In genomic region chr10:127956168-127956816, GRCm38 (mm10) we compare ENCODE assay signal across 9 mouse cellular contexts. TPM values are rescaled to one million over a fixed set of nuclear protein-coding genes. Genes with fewer than 3 reads are reported as not detected.
DNase-seq lines count a peak whose midpoint lies in the region; ATAC-seq and TF ChIP-seq lines count a peak whose summit lies in the region.
"Had no signal": no experiment of that assay in that cellular context is flagged by ENCODE, and none has a peak within 500 bp of the region (broad histone marks: within the 10 kb centered on the region; RNA-seq: fewer than 3 reads in every experiment).

No protein-coding gene starts in this region.

- H3K9ac ChIP-seq in kidney, embryonic 16.5 days (replicated peaks; ENCODE audit: low read length) = no peak overlapping the region
- H3K9ac ChIP-seq in kidney, embryonic 14.5 days (ENCODE audit: low read depth, low read length) = no peak overlapping the region
- no peak overlapping the region for H3K9ac ChIP-seq in limb, embryonic 14.5 days (ENCODE audit: low read depth, low read length, severe bottlenecking)
- H3K9ac ChIP-seq: embryonic facial prominence, embryonic 12.5 days had no signal

- H3K36me3 ChIP-seq in kidney, embryonic 16.5 days (ENCODE audit: insufficient read depth, low read length) = no peaks in the 10 kb centered on the region
- H3K36me3 ChIP-seq in kidney, embryonic 14.5 days (ENCODE audit: control insufficient read depth, insufficient read depth, low read length) = no peaks in the 10 kb centered on the region
- no peaks in the 10 kb centered on the region for H3K36me3 ChIP-seq in limb, embryonic 14.5 days (ENCODE audit: control insufficient read depth, insufficient read depth, low read length)
- H3K36me3 ChIP-seq: embryonic facial prominence, embryonic 12.5 days had no signal

- no peak overlapping the region for H3K4me3 ChIP-seq in kidney, embryonic 16.5 days (ENCODE audit: low read length)
- H3K4me3 ChIP-seq in kidney, embryonic 14.5 days (ENCODE audit: low read length) = no peak overlapping the region
- no peak overlapping the region for H3K4me3 ChIP-seq in limb, embryonic 14.5 days (replicated peaks; ENCODE audit: low read length)
- H3K4me3 ChIP-seq in olfactory bulb, adult 2 months (ENCODE audit: insufficient read depth, low read depth, low read length) = no peak overlapping the region
- H3K4me3 ChIP-seq: embryonic facial prominence, embryonic 12.5 days had no signal

- H3K27me3 ChIP-seq in kidney, embryonic 16.5 days (ENCODE audit: insufficient read depth, low read length) = no peaks in the 10 kb centered on the region
- no peaks in the 10 kb centered on the region for H3K27me3 ChIP-seq in kidney, embryonic 14.5 days (ENCODE audit: control insufficient read depth, insufficient read depth, low read length)
- no peaks in the 10 kb centered on the region for H3K27me3 ChIP-seq in limb, embryonic 14.5 days (ENCODE audit: control insufficient read depth, insufficient read depth, low read length)
- H3K27me3 ChIP-seq: embryonic facial prominence, embryonic 12.5 days had no signal

- no peak overlapping the region for H3K4me2 ChIP-seq in kidney, embryonic 16.5 days (replicated peaks; ENCODE audit: low read depth, low read length)
- H3K4me2 ChIP-seq in kidney, embryonic 14.5 days (replicated peaks; ENCODE audit: low read depth, low read length) = no peak overlapping the region
- H3K4me2 ChIP-seq in limb, embryonic 14.5 days (replicated peaks; ENCODE audit: low read depth, low read length, severe bottlenecking) = no peak overlapping the region
- H3K4me2 ChIP-seq: embryonic facial prominence, embryonic 12.5 days had no signal

- WGBS in kidney, embryonic 16.5 days = 58% methylated on average over 16 of the region's 16 CpGs
- WGBS in kidney, embryonic 14.5 days = 61% methylated on average over 16 of the region's 16 CpGs
- 55% methylated on average over 16 of the region's 16 CpGs for WGBS in limb, embryonic 14.5 days
- 64% methylated on average over 16 of the region's 16 CpGs for WGBS in olfactory bulb, adult 2 months

- no peaks in the 10 kb centered on the region for H3K4me1 ChIP-seq in kidney, embryonic 16.5 days (ENCODE audit: insufficient read depth, low read length)
- 0 out of 2 replicates have a peak, but pooled peaks cover 4% of the 10 kb centered on the region for H3K4me1 ChIP-seq in kidney, embryonic 14.5 days (ENCODE audit: control insufficient read depth, insufficient read depth, low read length)
- H3K4me1 ChIP-seq in limb, embryonic 14.5 days (ENCODE audit: control insufficient read depth, insufficient read depth, low read length) = no peaks in the 10 kb centered on the region
- no peaks in the 10 kb centered on the region for H3K4me1 ChIP-seq in olfactory bulb, adult 2 months (ENCODE audit: control insufficient read depth, insufficient read depth, low read length)
- H3K4me1 ChIP-seq: embryonic facial prominence, embryonic 12.5 days had no signal

- no peak for ATAC-seq in kidney, embryonic 16.5 days (ENCODE audit: low FRiP score, low TSS enrichment)
- peak; percentile 57; the same call in 1 of the 2 replicates for ATAC-seq in kidney, embryonic 14.5 days (ENCODE audit: low FRiP score, low TSS enrichment)
- no peak for ATAC-seq in limb, embryonic 14.5 days (ENCODE audit: low FRiP score, low read depth)

- peak; percentile 41 for DNase-seq in kidney, adult 11 months
- peak; percentile 39 for DNase-seq in cerebellum, adult 11-12 months
- DNase-seq in frontal cortex, postnatal 36 days (ENCODE audit: low spot score in 2 of 2) = peak; percentile 65 to 69
- peak; percentile 59 for DNase-seq in limb, embryonic 14.5 days (ENCODE audit: low spot score)
- DNase-seq in testis, postnatal 10 days (ENCODE audit: low spot score) = peak; percentile 93

- TF ChIP-seq POLR2A in limb, embryonic 14.5 days (IDR thresholded peaks at IDR 0.05; ENCODE audit: borderline replicate concordance, extremely low read depth, insufficient read depth, insufficient read length) = no peak
- TF ChIP-seq POLR2A in olfactory bulb, adult 2 months (IDR thresholded peaks at IDR 0.05; ENCODE audit: insufficient read depth, low read depth, low read length) = no peak

- 0 out of 2 replicates have a peak, but pooled peaks cover under 1% of the 10 kb centered on the region for H3K9me3 ChIP-seq in kidney, embryonic 16.5 days (ENCODE audit: low read length)
- no peaks in the 10 kb centered on the region for H3K9me3 ChIP-seq in kidney, embryonic 14.5 days (ENCODE audit: control insufficient read depth, low read length)
- H3K9me3 ChIP-seq in limb, embryonic 14.5 days (ENCODE audit: control insufficient read depth, low read length) = no peaks in the 10 kb centered on the region
- H3K9me3 ChIP-seq: embryonic facial prominence, embryonic 12.5 days had no signal

- peak; percentile 30 for TF ChIP-seq CTCF in olfactory bulb, adult 2 months (IDR thresholded peaks at IDR 0.05; ENCODE audit: insufficient read depth, low read depth, low read length)

- H3K27ac ChIP-seq in kidney, embryonic 16.5 days (ENCODE audit: low read length) = no peak overlapping the region
- no peak overlapping the region for H3K27ac ChIP-seq in kidney, embryonic 14.5 days (ENCODE audit: low read depth, low read length)
- H3K27ac ChIP-seq in limb, embryonic 14.5 days (replicated peaks; ENCODE audit: low read depth, low read length) = no peak overlapping the region
- no peak overlapping the region for H3K27ac ChIP-seq in olfactory bulb, adult 2 months (ENCODE audit: insufficient read depth, low read depth, low read length)
- H3K27ac ChIP-seq: embryonic facial prominence, embryonic 12.5 days had no signal

RNA-seq across cellular contexts. Expression of gene Hsd17b6, which starts 51.1 kb away (rescaled TPM):
- not detected in 2 replicates for polyA plus RNA-seq in kidney, embryonic 16.5 days (2015; fragmentation: Nextera tagmentation; extraction: Ambion mirVana)
- polyA plus RNA-seq in kidney, embryonic 14.5 days (2014; fragmentation: Nextera tagmentation; extraction: Ambion mirVana) = not detected in 2 replicates
- polyA plus RNA-seq in limb, embryonic 14.5 days (2012; rRNA removed) = not detected in 2 replicates
- not detected in 2 replicates for polyA plus RNA-seq in limb, embryonic 14.5 days (2014; fragmentation: Nextera tagmentation; extraction: Ambion mirVana)
- not detected in 2 replicates for polyA plus RNA-seq in olfactory bulb, adult 2 months (2012; ENCODE audit: insufficient read depth, insufficient read length, low replicate concordance, missing spikeins)
- polyA plus RNA-seq: embryonic facial prominence, embryonic 12.5 days had no signal

RNA-seq across cellular contexts. Expression of gene Sdr9c7, which starts 58.0 kb away (rescaled TPM):
- not detected in 2 replicates for polyA plus RNA-seq in kidney, embryonic 16.5 days (2015; fragmentation: Nextera tagmentation; extraction: Ambion mirVana)
- polyA plus RNA-seq in kidney, embryonic 14.5 days (2014; fragmentation: Nextera tagmentation; extraction: Ambion mirVana) = not detected in 2 replicates
- 0.60 and 1.0 TPM in 2 replicates for polyA plus RNA-seq in limb, embryonic 14.5 days (2012; rRNA removed)
- polyA plus RNA-seq in limb, embryonic 14.5 days (2014; fragmentation: Nextera tagmentation; extraction: Ambion mirVana) = 1.0 and 1.4 TPM in 2 replicates
- not detected in 2 replicates for polyA plus RNA-seq in olfactory bulb, adult 2 months (2012; ENCODE audit: insufficient read depth, insufficient read length, low replicate concordance, missing spikeins)
- polyA plus RNA-seq: embryonic facial prominence, embryonic 12.5 days had no signal

RNA-seq across cellular contexts. Expression of gene Prim1, which starts 58.7 kb away (rescaled TPM):
- 83.4 and 84.1 TPM in 2 replicates for polyA plus RNA-seq in kidney, embryonic 16.5 days (2015; fragmentation: Nextera tagmentation; extraction: Ambion mirVana)
- 98.1 and 100.0 TPM in 2 replicates for polyA plus RNA-seq in kidney, embryonic 14.5 days (2014; fragmentation: Nextera tagmentation; extraction: Ambion mirVana)
- 47.6 and 59.5 TPM in 2 replicates for polyA plus RNA-seq in limb, embryonic 14.5 days (2012; rRNA removed)
- 73.9 and 76.5 TPM in 2 replicates for polyA plus RNA-seq in limb, embryonic 14.5 days (2014; fragmentation: Nextera tagmentation; extraction: Ambion mirVana)
- polyA plus RNA-seq in olfactory bulb, adult 2 months (2012; ENCODE audit: insufficient read depth, insufficient read length, low replicate concordance, missing spikeins) = not detected in 2 replicates

Comparison
In these comparisons a context has a peak if more than half of its experiments do, and no peak if none do; other contexts are left out.
1. DNase-seq: peak in every context shown above with its lines; median percentile 93 in testis, postnatal 10 days; 67 in frontal cortex, postnatal 36 days; 59 in limb, embryonic 14.5 days; 41 in kidney, adult 11 months; 39 in cerebellum, adult 11-12 months.